22 mouse cellular contexts compared by ENCODE assay signal in the genomic region with DNA sequence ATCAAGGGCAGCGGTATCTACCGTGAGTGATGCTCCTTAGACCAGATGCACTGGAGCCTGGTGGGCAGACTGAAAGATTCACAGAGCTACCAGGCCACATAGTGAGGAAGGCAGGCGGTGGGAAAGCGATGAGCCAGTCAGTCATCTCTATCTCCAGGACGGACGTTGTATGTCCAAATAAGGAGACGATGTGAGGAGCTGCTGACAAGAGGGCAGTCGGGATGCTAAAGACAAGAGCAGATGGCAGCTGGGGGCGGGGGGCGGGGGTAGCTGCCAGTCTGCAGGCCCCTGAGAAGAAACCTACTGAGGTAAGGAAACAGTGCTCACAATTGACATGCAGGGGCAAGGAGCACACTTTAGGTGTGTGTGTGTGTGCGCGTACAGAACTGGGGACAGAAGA. TPM values are rescaled to one million over a fixed set of nuclear protein-coding genes. Genes with fewer than 3 reads are reported as not detected.
DNase-seq lines count a peak whose midpoint lies in the region; ATAC-seq and TF ChIP-seq lines count a peak whose summit lies in the region.
"Had no signal": no experiment of that assay in that cellular context is flagged by ENCODE, and none has a peak within 500 bp of the region (broad histone marks: within the 10 kb centered on the region; RNA-seq: fewer than 3 reads in every experiment).

No protein-coding gene starts in this region.

- no peak overlapping the region for H3K4me3 ChIP-seq in gastrocnemius, adult 2 months
- no peak overlapping the region for H3K4me3 ChIP-seq in heart, embryonic 15.5 days
- no peak overlapping the region for H3K4me3 ChIP-seq in midbrain, embryonic 10.5 days
- no peak overlapping the region for H3K4me3 ChIP-seq in midbrain, embryonic 15.5 days
- H3K4me3 ChIP-seq: embryonic facial prominence, embryonic 12.5 days; erythroblast, embryonic 14.5 days; midbrain, embryonic 13.5 days; stomach, embryonic 15.5 days had no signal

- no peak for ATAC-seq in heart, embryonic 15.5 days (replicated peaks; ENCODE audit: insufficient number of reproducible peaks, insufficient read depth, low FRiP score, low read depth)
- ATAC-seq in midbrain, embryonic 15.5 days (replicated peaks), result no peak
- ATAC-seq: forebrain, embryonic 14.5 days; lung, postnatal 0 days; midbrain, embryonic 13.5 days had no signal

- H3K36me3 ChIP-seq in heart, embryonic 15.5 days, result no peaks in the 10 kb centered on the region
- H3K36me3 ChIP-seq in midbrain, embryonic 10.5 days, result no peaks in the 10 kb centered on the region
- H3K36me3 ChIP-seq in midbrain, embryonic 15.5 days (replicated peaks), result no peaks in the 10 kb centered on the region
- H3K36me3 ChIP-seq: embryonic facial prominence, embryonic 12.5 days; midbrain, embryonic 13.5 days had no signal

- H3K9ac ChIP-seq in heart, embryonic 15.5 days, result no peak overlapping the region
- no peak overlapping the region for H3K9ac ChIP-seq in midbrain, embryonic 15.5 days
- H3K9ac ChIP-seq: embryonic facial prominence, embryonic 12.5 days; liver, embryonic 14.5 days; midbrain, embryonic 13.5 days; stomach, embryonic 15.5 days had no signal

- H3K9me3 ChIP-seq in heart, embryonic 15.5 days (replicated peaks), result no peaks in the 10 kb centered on the region
- H3K9me3 ChIP-seq in midbrain, embryonic 10.5 days (replicated peaks), result no peaks in the 10 kb centered on the region
- H3K9me3 ChIP-seq in midbrain, embryonic 15.5 days, result no peaks in the 10 kb centered on the region
- H3K9me3 ChIP-seq: embryonic facial prominence, embryonic 12.5 days; midbrain, embryonic 13.5 days; stomach, embryonic 15.5 days had no signal

- peak overlapping the region; percentile 82; the same call in 1 of the 2 replicates for H3K27ac ChIP-seq in gastrocnemius, adult 2 months
- H3K27ac ChIP-seq in heart, embryonic 15.5 days, result peak overlapping the region; percentile 28; the same call in 1 of the 2 replicates
- peak overlapping the region; percentile 49; the same call in 1 of the 2 replicates for H3K27ac ChIP-seq in midbrain, embryonic 10.5 days (replicated peaks)
- no peak overlapping the region for H3K27ac ChIP-seq in midbrain, embryonic 15.5 days
- H3K27ac ChIP-seq: embryonic facial prominence, embryonic 12.5 days; liver, embryonic 14.5 days; midbrain, embryonic 13.5 days; stomach, embryonic 15.5 days had no signal

- 41% methylated on average over 12 of the region's 12 CpGs for WGBS in heart, embryonic 15.5 days
- 83% methylated on average over 12 of the region's 12 CpGs for WGBS in midbrain, embryonic 10.5 days
- WGBS in midbrain, embryonic 15.5 days, result 76% methylated on average over 12 of the region's 12 CpGs

- peaks cover 61% of the 10 kb centered on the region for H3K4me1 ChIP-seq in heart, embryonic 15.5 days (replicated peaks)
- peaks cover 32% of the 10 kb centered on the region for H3K4me1 ChIP-seq in midbrain, embryonic 10.5 days
- 0 out of 2 replicates have a peak, but pooled peaks cover 3% of the 10 kb centered on the region for H3K4me1 ChIP-seq in midbrain, embryonic 15.5 days

- no peaks in the 10 kb centered on the region for H3K27me3 ChIP-seq in heart, embryonic 15.5 days
- H3K27me3 ChIP-seq in midbrain, embryonic 10.5 days (ENCODE audit: low read depth, poor library complexity, severe bottlenecking), result no peaks in the 10 kb centered on the region
- H3K27me3 ChIP-seq in midbrain, embryonic 15.5 days (replicated peaks), result no peaks in the 10 kb centered on the region
- H3K27me3 ChIP-seq: embryonic facial prominence, embryonic 12.5 days; midbrain, embryonic 13.5 days; stomach, embryonic 15.5 days had no signal

- DNase-seq in gastrocnemius, adult 2 months, result no peak
- no peak for DNase-seq in gastrocnemius, postnatal 25 days
- no peak for DNase-seq in heart, adult 18-20 months
- DNase-seq in midbrain, embryonic 10.5 days (ENCODE audit: low spot score), result no peak
- DNase-seq in right cerebral cortex, postnatal 25 days, result no peak
- DNase-seq: adrenal gland, postnatal 25 days; cerebellum, adult 11 months; cerebellum, postnatal 25 days; gastrocnemius, postnatal 14 days; kidney, adult 11 months; right cerebral cortex, postnatal 14 days; thymus, adult 18-20 months; thymus, postnatal 4 days had no signal

- intact Hi-C loops in gastrocnemius, adult 2 months (cut with DNase I), result no loop called here

- TF ChIP-seq CTCF in gastrocnemius, adult 2 months (IDR thresholded peaks at IDR 0.05), result no peak

- no peak overlapping the region for H3K4me2 ChIP-seq in heart, embryonic 15.5 days
- no peak overlapping the region for H3K4me2 ChIP-seq in midbrain, embryonic 15.5 days
- H3K4me2 ChIP-seq: embryonic facial prominence, embryonic 12.5 days; midbrain, embryonic 13.5 days; stomach, embryonic 15.5 days had no signal

RNA-seq across cellular contexts. Expression of a gene that starts 22.6 kb away (rescaled TPM):
- 10 to 100 TPM; 21.8 to 41.9 TPM for total RNA-seq in gastrocnemius, adult 2 months (2021)
- 10 to 100 TPM; 48.6 to 56.6 TPM for total RNA-seq in gastrocnemius, postnatal 25 days (2021)
- polyA plus RNA-seq in heart, embryonic 15.5 days (2015; fragmentation: Nextera tagmentation; extraction: Ambion mirVana), result 134 and 142 TPM in 2 replicates
- 100 to 1,000 TPM in 1 of 2 experiments, 10 to 100 TPM in 1; 83.1 to 104 TPM for total RNA-seq in heart, adult 18-20 months (2021)
- polyA plus RNA-seq in midbrain, embryonic 10.5 days (2016; fragmentation: Nextera tagmentation; extraction: Ambion mirVana), result 48.0 and 52.6 TPM in 2 replicates
- polyA plus RNA-seq in midbrain, embryonic 15.5 days (2015; fragmentation: Nextera tagmentation; extraction: Ambion mirVana), result 33.9 and 42.1 TPM in 2 replicates
